Mouse (Mus musculus): ENCODE results near the gene Mctp1. TPM values are rescaled to one million over a fixed set of nuclear protein-coding genes. Genes with fewer than 3 reads are reported as not detected.
A peak's percentile ranks its signal among the peaks of the same experiment; 100 is the strongest.

The Mctp1 gene
- total and polyA plus RNA-seq, 2 experiments, result 0.04 to 0.65 TPM

- no peak overlapping the region for H3K4me3 ChIP-seq (ENCODE audit: insufficient read depth, low read depth, low read length)
- 72% methylated on average over 6 of the region's 6 CpGs for WGBS
- TF ChIP-seq POLR2A (IDR thresholded peaks at IDR 0.05; ENCODE audit: extremely low read depth, insufficient read depth, low read length), result no peak
- no peak for TF ChIP-seq CTCF (IDR thresholded peaks at IDR 0.05; ENCODE audit: low read depth, low read length)
- H3K36me3 ChIP-seq (ENCODE audit: control insufficient read depth, insufficient read depth, low read length), result no peaks in the 10 kb centered on the region
- H3K4me1 ChIP-seq (ENCODE audit: control insufficient read depth, insufficient read depth, low read length), result no peaks in the 10 kb centered on the region
- no peak overlapping the region for H3K9ac ChIP-seq (ENCODE audit: low read depth, low read length)
- DNase-seq (ENCODE audit: extremely low read depth, low read depth, low spot score), result peak; percentile 18
- H3K27me3 ChIP-seq (ENCODE audit: control insufficient read depth, insufficient read depth, low read length), result no peaks in the 10 kb centered on the region
- peak overlapping the region; percentile 44; the same call in 1 of the 2 replicates for H3K27ac ChIP-seq (replicated peaks; ENCODE audit: insufficient read depth, low read depth, low read length)
- H3K79me2 ChIP-seq (ENCODE audit: control insufficient read depth, insufficient read depth, low read length), result no peaks in the 10 kb centered on the region
Measured at GRCm38 (mm10) chr13:77047179-77047931, 663.0 kb downstream of the Mctp1 start.

GRCm38 (mm10) chr13:77048461-77048860 is 664.1 kb downstream of the Mctp1 start:
- DNase-seq (ENCODE audit: extremely low read depth, low read depth, low spot score), result no peak
- Histone ChIP-seq H3K4me1 (ENCODE audit: control insufficient read depth, insufficient read depth, low read length) (no peaks in the 10 kb centered on the region), H3K36me3 (ENCODE audit: control insufficient read depth, insufficient read depth, low read length) (no peaks in the 10 kb centered on the region), H3K9ac (ENCODE audit: low read depth, low read length) (no peak overlapping the region), H3K4me3 (ENCODE audit: insufficient read depth, low read depth, low read length) (no peak overlapping the region), H3K27ac (replicated peaks; ENCODE audit: insufficient read depth, low read depth, low read length) (no peak overlapping the region), H3K79me2 (ENCODE audit: control insufficient read depth, insufficient read depth, low read length) (no peaks in the 10 kb centered on the region), H3K27me3 (ENCODE audit: control insufficient read depth, insufficient read depth, low read length) (no peaks in the 10 kb centered on the region)
- WGBS, result 90% methylated on average over 1 of the region's 1 CpGs
- no peak for TF ChIP-seq CTCF (IDR thresholded peaks at IDR 0.05; ENCODE audit: low read depth, low read length)
- TF ChIP-seq POLR2A (IDR thresholded peaks at IDR 0.05; ENCODE audit: extremely low read depth, insufficient read depth, low read length), result no peak

GRCm38 (mm10) chr13:77049736-77050135 is 665.4 kb downstream of the Mctp1 start:
- Histone ChIP-seq H3K9ac (ENCODE audit: low read depth, low read length) (no peak overlapping the region), H3K4me1 (ENCODE audit: control insufficient read depth, insufficient read depth, low read length) (no peaks in the 10 kb centered on the region), H3K79me2 (ENCODE audit: control insufficient read depth, insufficient read depth, low read length) (no peaks in the 10 kb centered on the region), H3K27me3 (ENCODE audit: control insufficient read depth, insufficient read depth, low read length) (no peaks in the 10 kb centered on the region), H3K27ac (replicated peaks; ENCODE audit: insufficient read depth, low read depth, low read length) (0 out of 2 replicates have a peak overlapping the region, but pooled peaks have one; percentile 29), H3K4me3 (ENCODE audit: insufficient read depth, low read depth, low read length) (no peak overlapping the region), H3K36me3 (ENCODE audit: control insufficient read depth, insufficient read depth, low read length) (no peaks in the 10 kb centered on the region)
- WGBS, result 73% methylated on average over 3 of the region's 3 CpGs
- TF ChIP-seq CTCF (IDR thresholded peaks at IDR 0.05; ENCODE audit: low read depth, low read length) (no peak), POLR2A (IDR thresholded peaks at IDR 0.05; ENCODE audit: extremely low read depth, insufficient read depth, low read length) (no peak)
- DNase-seq (ENCODE audit: extremely low read depth, low read depth, low spot score), result no peak

- TF ChIP-seq CTCF (IDR thresholded peaks at IDR 0.05; ENCODE audit: low read depth, low read length) (no peak), POLR2A (IDR thresholded peaks at IDR 0.05; ENCODE audit: extremely low read depth, insufficient read depth, low read length) (no peak)
- no peaks in the 10 kb centered on the region; the same call in 1 of the 2 replicates for H3K36me3 ChIP-seq (ENCODE audit: control insufficient read depth, insufficient read depth, low read length)
- no peak overlapping the region for H3K27ac ChIP-seq (replicated peaks; ENCODE audit: insufficient read depth, low read depth, low read length)
- 95% methylated on average over 1 of the region's 1 CpGs for WGBS
- H3K4me3 ChIP-seq (ENCODE audit: insufficient read depth, low read depth, low read length), result no peak overlapping the region
- no peaks in the 10 kb centered on the region for H3K4me1 ChIP-seq (ENCODE audit: control insufficient read depth, insufficient read depth, low read length)
- no peak overlapping the region for H3K9ac ChIP-seq (ENCODE audit: low read depth, low read length)
- no peaks in the 10 kb centered on the region for H3K79me2 ChIP-seq (ENCODE audit: control insufficient read depth, insufficient read depth, low read length)
- DNase-seq (ENCODE audit: extremely low read depth, low read depth, low spot score), result no peak
- H3K27me3 ChIP-seq (ENCODE audit: control insufficient read depth, insufficient read depth, low read length), result no peaks in the 10 kb centered on the region
Measured at GRCm38 (mm10) chr13:77063221-77063620, 678.9 kb downstream of the Mctp1 start.

- no peak overlapping the region for H3K4me3 ChIP-seq (ENCODE audit: insufficient read depth, low read depth, low read length)
- TF ChIP-seq CTCF (IDR thresholded peaks at IDR 0.05; ENCODE audit: low read depth, low read length) (no peak), POLR2A (IDR thresholded peaks at IDR 0.05; ENCODE audit: extremely low read depth, insufficient read depth, low read length) (no peak)
- H3K27ac ChIP-seq (replicated peaks; ENCODE audit: insufficient read depth, low read depth, low read length), result no peak overlapping the region
- no peaks in the 10 kb centered on the region for H3K27me3 ChIP-seq (ENCODE audit: control insufficient read depth, insufficient read depth, low read length)
- no peaks in the 10 kb centered on the region for H3K79me2 ChIP-seq (ENCODE audit: control insufficient read depth, insufficient read depth, low read length)
- no peak overlapping the region for H3K9ac ChIP-seq (ENCODE audit: low read depth, low read length)
- H3K36me3 ChIP-seq (ENCODE audit: control insufficient read depth, insufficient read depth, low read length), result no peaks in the 10 kb centered on the region; the same call in 1 of the 2 replicates
- DNase-seq (ENCODE audit: extremely low read depth, low read depth, low spot score), result no peak
- 100% methylated on average over 1 of the region's 1 CpGs for WGBS
- no peaks in the 10 kb centered on the region for H3K4me1 ChIP-seq (ENCODE audit: control insufficient read depth, insufficient read depth, low read length)
Measured at GRCm38 (mm10) chr13:77068847-77069246, 684.5 kb downstream of the Mctp1 start.

GRCm38 (mm10) chr13:77072030-77072429 is 687.7 kb downstream of the Mctp1 start:
- TF ChIP-seq POLR2A (IDR thresholded peaks at IDR 0.05; ENCODE audit: extremely low read depth, insufficient read depth, low read length), result no peak
- no peak for TF ChIP-seq CTCF (IDR thresholded peaks at IDR 0.05; ENCODE audit: low read depth, low read length)
- H3K4me3 ChIP-seq (ENCODE audit: insufficient read depth, low read depth, low read length), result no peak overlapping the region
- no peaks in the 10 kb centered on the region for H3K27me3 ChIP-seq (ENCODE audit: control insufficient read depth, insufficient read depth, low read length)
- H3K79me2 ChIP-seq (ENCODE audit: control insufficient read depth, insufficient read depth, low read length), result no peaks in the 10 kb centered on the region
- no peak overlapping the region for H3K27ac ChIP-seq (replicated peaks; ENCODE audit: insufficient read depth, low read depth, low read length)
- no peak overlapping the region for H3K9ac ChIP-seq (ENCODE audit: low read depth, low read length)
- no peaks in the 10 kb centered on the region for H3K4me1 ChIP-seq (ENCODE audit: control insufficient read depth, insufficient read depth, low read length)
- no peak for DNase-seq (ENCODE audit: extremely low read depth, low read depth, low spot score)
- H3K36me3 ChIP-seq (ENCODE audit: control insufficient read depth, insufficient read depth, low read length), result no peaks in the 10 kb centered on the region; the same call in 1 of the 2 replicates

Other genes with a start within 250 kb of the Mctp1 start
- not detected in 2 replicates for gene Fam81b, start 79.5 kb upstream of the Mctp1 start, total RNA-seq (2014; rRNA removed)
- not detected in 2 replicates for gene Fam81b, start 79.5 kb upstream of the Mctp1 start, polyA plus RNA-seq (2012; rRNA removed)

Data from liver, adult 2 months (tissue).